Mouse (Mus musculus) ovary, postnatal 36 days (tissue): ENCODE data around the gene Col6a5.

Source experiments
- DNase-seq: peaks from one replicate; pipeline ENCODE4 v3.0.0; 2022; ENCODE audit warnings: low spot score, mixed read lengths

Gene Col6a5

GRCm38 (mm10) chr9:105960533-105960932, at the start of gene Col6a5:
Gene Col6a5, minus strand, starts transcription at chr9:105960643.
- DNase-seq = peak; percentile 56

GRCm38 (mm10) chr9:105997955-105998354, 37.5 kb upstream of the Col6a5 start:
- DNase-seq = no peak

GRCm38 (mm10) chr9:105992425-105992824, 32.0 kb upstream of the Col6a5 start:
- no peak for DNase-seq

- DNase-seq = no peak
These were observed 29.7 kb upstream of the Col6a5 start for GRCm38 (mm10) chr9:105990099-105990498.

GRCm38 (mm10) chr9:105989468-105989867, 29.0 kb upstream of the Col6a5 start:
- DNase-seq = no peak

- no peak for DNase-seq
These were observed 27.7 kb upstream of the Col6a5 start for GRCm38 (mm10) chr9:105988096-105988495.

- DNase-seq = no peak
These were observed 24.6 kb upstream of the Col6a5 start for GRCm38 (mm10) chr9:105984931-105985519.

GRCm38 (mm10) chr9:105978479-105978878, 18.0 kb upstream of the Col6a5 start:
- DNase-seq = no peak

- DNase-seq = no peak
These were observed 16.4 kb upstream of the Col6a5 start for GRCm38 (mm10) chr9:105976871-105977270.

GRCm38 (mm10) chr9:105976314-105976713, 15.9 kb upstream of the Col6a5 start:
- no peak for DNase-seq

- DNase-seq = no peak
These were observed 13.3 kb upstream of the Col6a5 start for GRCm38 (mm10) chr9:105973736-105974135.

- no peak for DNase-seq
These were observed 11.6 kb upstream of the Col6a5 start for GRCm38 (mm10) chr9:105972031-105972430.

- DNase-seq = no peak
These were observed 11.0 kb upstream of the Col6a5 start for GRCm38 (mm10) chr9:105971351-105971894.

GRCm38 (mm10) chr9:105970901-105971300, 10.5 kb upstream of the Col6a5 start:
- DNase-seq = no peak

- no peak for DNase-seq
These were observed 7.5 kb upstream of the Col6a5 start for GRCm38 (mm10) chr9:105967976-105968375.

GRCm38 (mm10) chr9:105959116-105959515, 1.3 kb downstream of the Col6a5 start:
- DNase-seq = no peak

- DNase-seq = no peak
These were observed 10.7 kb downstream of the Col6a5 start for GRCm38 (mm10) chr9:105949755-105950154.

- DNase-seq = no peak
These were observed 12.9 kb downstream of the Col6a5 start for GRCm38 (mm10) chr9:105947577-105947976.

GRCm38 (mm10) chr9:105933816-105934215, 26.6 kb downstream of the Col6a5 start:
- no peak for DNase-seq

GRCm38 (mm10) chr9:105929287-105929686, 31.2 kb downstream of the Col6a5 start:
- no peak for DNase-seq

- no peak for DNase-seq
These were observed 31.9 kb downstream of the Col6a5 start for GRCm38 (mm10) chr9:105928406-105929071.

- DNase-seq = no peak
These were observed 36.8 kb downstream of the Col6a5 start for GRCm38 (mm10) chr9:105923659-105924058.

GRCm38 (mm10) chr9:105915186-105915585, 45.3 kb downstream of the Col6a5 start:
- no peak for DNase-seq

- DNase-seq = no peak
These were observed 50.3 kb downstream of the Col6a5 start for GRCm38 (mm10) chr9:105910166-105910565.
